Mouse (Mus musculus): ENCODE data around the gene Gkn2. TPM values are rescaled to one million over a fixed set of nuclear protein-coding genes. Genes with fewer than 3 reads are reported as not detected.

Gene Gkn2
- not detected in 2 replicates for polyA plus RNA-seq (2014; fragmentation: Nextera tagmentation; extraction: Ambion mirVana)

GRCm38 (mm10) chr6:87373057-87373456, at the start of gene Gkn2:
Gkn2 (plus strand) TSS chr6:87373357.
- WGBS = 94% methylated on average over 9 of the region's 9 CpGs
- no peak within 1 kb of the TSS for H3K9ac ChIP-seq
- DNase-seq (ENCODE audit: low spot score) = no peak
- H3K36me3 ChIP-seq (replicated peaks; ENCODE audit: control insufficient read depth, insufficient read depth) = no peaks in the 10 kb centered on the region
- no peak within 1 kb of the TSS for H3K27ac ChIP-seq
- no peak for ATAC-seq (ENCODE audit: low FRiP score)
- H3K4me1 ChIP-seq (replicated peaks; ENCODE audit: control insufficient read depth, insufficient read depth, low read length) = no peaks in the 10 kb centered on the region
- H3K4me3 ChIP-seq (replicated peaks; ENCODE audit: low read length) = no peak within 1 kb of the TSS
- no peak within 1 kb of the TSS for H3K4me2 ChIP-seq (replicated peaks)
- H3K9me3 ChIP-seq (ENCODE audit: control insufficient read depth, low read length) = no peaks in the 10 kb centered on the region
- no peaks in the 10 kb centered on the region for H3K27me3 ChIP-seq (ENCODE audit: control insufficient read depth, insufficient read depth, low read length)

GRCm38 (mm10) chr6:87323381-87323780, 49.8 kb upstream of the Gkn2 start:
- H3K4me2 ChIP-seq (replicated peaks) = no peak overlapping the region
- H3K27ac ChIP-seq = no peak overlapping the region
- ATAC-seq (ENCODE audit: low FRiP score) = no peak
- no peaks in the 10 kb centered on the region for H3K27me3 ChIP-seq (ENCODE audit: control insufficient read depth, insufficient read depth, low read length)
- WGBS = 88% methylated on average over 2 of the region's 2 CpGs
- DNase-seq (ENCODE audit: low spot score) = peak; percentile 34
- no peaks in the 10 kb centered on the region for H3K36me3 ChIP-seq (replicated peaks; ENCODE audit: control insufficient read depth, insufficient read depth)
- no peak overlapping the region for H3K4me3 ChIP-seq (replicated peaks; ENCODE audit: low read length)
- H3K9me3 ChIP-seq (ENCODE audit: control insufficient read depth, low read length) = no peaks in the 10 kb centered on the region
- no peak overlapping the region for H3K9ac ChIP-seq
- no peaks in the 10 kb centered on the region; the same call in 1 of the 2 replicates for H3K4me1 ChIP-seq (replicated peaks; ENCODE audit: control insufficient read depth, insufficient read depth, low read length)

DNA sequence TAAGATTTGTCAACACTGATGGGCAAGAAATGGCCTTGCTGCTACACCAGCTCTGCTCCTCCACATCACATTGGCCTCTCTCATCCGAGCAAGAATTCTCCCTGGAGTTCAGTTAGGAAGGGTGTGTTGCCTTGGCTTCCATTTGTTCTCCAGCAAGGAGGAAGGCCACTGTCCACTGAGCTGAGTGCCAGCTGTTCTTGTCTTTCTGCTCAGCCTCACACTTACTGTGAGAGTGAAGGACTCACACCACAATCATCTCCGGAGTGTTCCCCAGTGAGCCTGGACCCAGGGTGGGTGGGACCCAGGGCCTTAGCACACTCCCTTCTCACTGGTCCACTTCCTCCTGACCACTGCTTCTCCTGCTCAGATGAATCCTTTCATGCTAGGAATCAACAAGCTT, 46.2 kb upstream of the Gkn2 start:
- peaks cover 3% of the 10 kb centered on the region; the same call in 1 of the 2 replicates for H3K4me1 ChIP-seq (replicated peaks; ENCODE audit: control insufficient read depth, insufficient read depth, low read length)
- H3K9me3 ChIP-seq (ENCODE audit: control insufficient read depth, low read length) = no peaks in the 10 kb centered on the region
- 96% methylated on average over 2 of the region's 2 CpGs for WGBS
- no peaks in the 10 kb centered on the region for H3K36me3 ChIP-seq (replicated peaks; ENCODE audit: control insufficient read depth, insufficient read depth)
- H3K27me3 ChIP-seq (ENCODE audit: control insufficient read depth, insufficient read depth, low read length) = no peaks in the 10 kb centered on the region
- H3K4me2 ChIP-seq (replicated peaks) = no peak overlapping the region
- no peak overlapping the region for H3K27ac ChIP-seq
- ATAC-seq (ENCODE audit: low FRiP score) = no peak
- no peak for DNase-seq (ENCODE audit: low spot score)
- H3K4me3 ChIP-seq (replicated peaks; ENCODE audit: low read length) = no peak overlapping the region
- no peak overlapping the region for H3K9ac ChIP-seq

DNA sequence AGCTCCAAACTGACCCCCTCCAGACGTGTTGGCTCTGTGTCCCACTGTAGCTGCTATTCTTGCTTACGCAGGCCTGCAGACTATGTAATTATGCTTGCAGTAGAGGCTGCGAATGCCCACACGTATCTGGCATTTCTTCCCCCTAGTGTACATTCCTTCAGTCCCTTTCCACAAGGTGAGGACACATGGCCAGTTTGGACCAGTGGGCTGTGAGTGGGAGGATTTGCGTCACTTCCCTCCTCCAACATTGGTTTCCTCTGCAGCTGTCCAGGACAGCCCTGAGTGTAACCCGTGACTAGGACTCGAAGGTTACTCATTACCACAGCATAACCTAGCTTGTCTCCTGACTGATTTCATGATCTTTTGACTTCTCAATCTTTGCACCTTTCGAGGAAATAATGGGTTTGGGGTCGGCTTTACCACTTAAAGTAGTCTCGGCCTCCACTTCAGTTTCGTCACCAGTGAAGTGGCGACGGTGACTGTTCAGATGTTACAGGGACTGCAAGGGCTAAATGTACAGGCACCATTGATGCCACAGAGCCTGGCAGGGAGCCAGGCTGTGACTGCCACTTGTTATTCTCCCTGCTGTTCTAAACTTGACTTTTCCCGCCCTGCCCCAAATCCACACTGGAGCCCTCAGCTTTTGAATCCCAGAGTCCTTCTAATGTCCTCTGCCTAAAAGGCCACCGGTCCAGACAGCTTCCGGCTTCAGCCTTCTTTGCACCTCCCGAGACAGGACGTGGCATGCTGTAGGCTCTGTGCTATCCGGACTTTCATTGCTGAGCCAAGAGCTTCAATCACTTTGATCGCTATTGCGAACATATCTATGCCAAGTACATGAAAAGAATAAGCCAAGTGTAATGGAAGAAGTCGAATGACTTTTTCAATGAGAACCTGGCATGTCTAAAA, 44.6 kb upstream of the Gkn2 start:
- peaks cover 9% of the 10 kb centered on the region; the same call in 1 of the 2 replicates for H3K4me1 ChIP-seq (replicated peaks; ENCODE audit: control insufficient read depth, insufficient read depth, low read length)
- H3K36me3 ChIP-seq (replicated peaks; ENCODE audit: control insufficient read depth, insufficient read depth) = no peaks in the 10 kb centered on the region
- H3K9ac ChIP-seq = no peak overlapping the region
- no peak overlapping the region for H3K4me3 ChIP-seq (replicated peaks; ENCODE audit: low read length)
- H3K27ac ChIP-seq = no peak overlapping the region
- no peaks in the 10 kb centered on the region for H3K27me3 ChIP-seq (ENCODE audit: control insufficient read depth, insufficient read depth, low read length)
- 73% methylated on average over 22 of the region's 22 CpGs for WGBS
- no peaks in the 10 kb centered on the region for H3K9me3 ChIP-seq (ENCODE audit: control insufficient read depth, low read length)
- H3K4me2 ChIP-seq (replicated peaks) = no peak overlapping the region
- no peak for DNase-seq (ENCODE audit: low spot score)
- no peak for ATAC-seq (ENCODE audit: low FRiP score)

DNA sequence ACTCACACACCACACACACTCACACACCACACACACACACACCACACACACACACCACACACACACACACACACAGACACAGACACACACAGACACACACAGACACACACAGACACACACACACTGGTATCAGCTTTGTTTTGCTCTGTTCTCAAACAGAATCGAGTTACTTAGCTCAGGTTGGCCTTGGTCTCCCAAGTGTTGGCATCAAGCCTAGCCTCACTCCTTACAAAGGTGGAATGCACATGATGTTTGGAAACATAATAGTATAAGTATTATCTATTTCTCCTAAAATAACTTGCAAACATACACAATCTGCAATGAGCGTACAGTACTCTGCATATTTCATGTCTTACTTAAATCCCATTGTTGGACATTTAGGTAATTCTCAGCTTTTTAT, 40.8 kb upstream of the Gkn2 start:
- Histone ChIP-seq H3K36me3 (replicated peaks; ENCODE audit: control insufficient read depth, insufficient read depth) (no peaks in the 10 kb centered on the region), H3K4me2 (replicated peaks) (0 out of 2 replicates have a peak overlapping the region, but pooled peaks have one; percentile 80), H3K9ac (no peak overlapping the region), H3K27ac (no peak overlapping the region), H3K4me3 (replicated peaks; ENCODE audit: low read length) (no peak overlapping the region), H3K9me3 (ENCODE audit: control insufficient read depth, low read length) (no peaks in the 10 kb centered on the region), H3K4me1 (replicated peaks; ENCODE audit: control insufficient read depth, insufficient read depth, low read length) (peaks cover 16% of the 10 kb centered on the region), H3K27me3 (ENCODE audit: control insufficient read depth, insufficient read depth, low read length) (no peaks in the 10 kb centered on the region)
- DNase-seq (ENCODE audit: low spot score) (no peak), ATAC-seq (ENCODE audit: low FRiP score) (no peak)
- WGBS = 76% methylated on average over 2 of the region's 2 CpGs

- ATAC-seq (ENCODE audit: low FRiP score) = no peak
- Histone ChIP-seq H3K9ac (peak overlapping the region; percentile 73), H3K4me2 (replicated peaks) (peak overlapping the region; percentile 80), H3K9me3 (ENCODE audit: control insufficient read depth, low read length) (no peaks in the 10 kb centered on the region), H3K27ac (no peak overlapping the region), H3K4me3 (replicated peaks; ENCODE audit: low read length) (peak overlapping the region; percentile 57), H3K4me1 (replicated peaks; ENCODE audit: control insufficient read depth, insufficient read depth, low read length) (peaks cover 16% of the 10 kb centered on the region), H3K36me3 (replicated peaks; ENCODE audit: control insufficient read depth, insufficient read depth) (no peaks in the 10 kb centered on the region), H3K27me3 (ENCODE audit: control insufficient read depth, insufficient read depth, low read length) (no peaks in the 10 kb centered on the region)
- 9% methylated on average over 11 of the region's 11 CpGs for WGBS
- peak; percentile 71 for DNase-seq (ENCODE audit: low spot score)
Observed at GRCm38 (mm10) chr6:87334361-87335090, 38.6 kb upstream of the Gkn2 start.

DNA sequence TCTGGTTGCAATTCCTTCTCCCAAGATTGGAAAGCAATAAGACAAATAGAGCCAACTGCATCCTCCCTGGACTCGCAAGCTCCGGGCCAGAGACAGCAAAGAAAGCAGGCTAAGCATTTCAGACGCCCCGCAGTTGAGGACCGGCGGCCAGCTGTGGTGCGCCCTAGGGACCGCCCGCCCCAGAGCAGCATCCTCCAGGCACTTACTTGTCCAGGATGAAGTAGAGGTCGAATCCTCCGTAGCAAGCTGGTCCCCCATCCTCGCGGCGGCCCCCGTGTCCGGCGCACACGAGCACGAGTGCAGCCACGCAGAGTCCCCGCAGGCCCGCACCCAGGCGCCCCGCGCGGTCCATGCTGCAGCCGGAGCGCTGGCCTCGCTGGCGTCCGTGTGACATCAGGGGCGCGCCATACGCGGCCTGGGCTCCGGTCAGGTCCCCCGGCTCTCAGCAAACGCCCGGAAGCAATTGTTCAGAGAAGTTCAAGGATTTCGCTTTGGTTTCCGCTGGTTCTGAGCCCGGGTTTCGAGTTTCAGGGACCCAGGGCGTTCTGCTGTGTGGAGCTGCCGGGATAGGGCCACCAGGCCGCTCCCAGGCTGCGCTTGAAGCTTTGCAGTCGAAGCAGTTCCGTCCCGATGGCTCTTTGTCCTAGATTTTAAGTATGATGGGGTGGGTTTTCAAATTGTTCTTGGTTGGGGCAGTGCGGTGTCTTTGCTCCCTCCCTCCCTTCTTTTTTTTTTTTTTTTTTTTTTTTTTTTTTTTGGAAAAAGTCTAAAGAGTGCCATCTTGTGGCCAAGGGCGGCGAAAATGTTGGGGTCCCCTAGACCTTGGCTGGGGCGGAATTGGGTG, 37.8 kb upstream of the Gkn2 start, which contains the start of gene Antxr1:
TSS of gene Antxr1 (minus strand) at position 731 of the 844 bp plus-strand sequence.
- H3K27ac ChIP-seq = peak within 1 kb of the TSS; percentile 64
- peak within 1 kb of the TSS; percentile 57 for H3K4me3 ChIP-seq (replicated peaks; ENCODE audit: low read length)
- WGBS = under 1% methylated on average over 54 of the region's 54 CpGs
- H3K27me3 ChIP-seq (ENCODE audit: control insufficient read depth, insufficient read depth, low read length) = no peaks in the 10 kb centered on the region
- peak; percentile 70 for DNase-seq (ENCODE audit: low spot score)
- H3K9me3 ChIP-seq (ENCODE audit: control insufficient read depth, low read length) = no peaks in the 10 kb centered on the region
- H3K4me2 ChIP-seq (replicated peaks) = peak within 1 kb of the TSS; percentile 80
- peak within 1 kb of the TSS; percentile 73 for H3K9ac ChIP-seq
- peaks cover 16% of the 10 kb centered on the region for H3K4me1 ChIP-seq (replicated peaks; ENCODE audit: control insufficient read depth, insufficient read depth, low read length)
- ATAC-seq (ENCODE audit: low FRiP score) = peak; percentile 78; the same call in 1 of the 2 replicates
- H3K36me3 ChIP-seq (replicated peaks; ENCODE audit: control insufficient read depth, insufficient read depth) = no peaks in the 10 kb centered on the region

- Histone ChIP-seq H3K27ac (no peak overlapping the region), H3K36me3 (replicated peaks; ENCODE audit: control insufficient read depth, insufficient read depth) (no peaks in the 10 kb centered on the region), H3K4me1 (replicated peaks; ENCODE audit: control insufficient read depth, insufficient read depth, low read length) (peaks cover 16% of the 10 kb centered on the region), H3K4me3 (replicated peaks; ENCODE audit: low read length) (peak overlapping the region; percentile 57; the same call in 1 of the 2 replicates), H3K27me3 (ENCODE audit: control insufficient read depth, insufficient read depth, low read length) (no peaks in the 10 kb centered on the region), H3K9ac (no peak overlapping the region), H3K9me3 (ENCODE audit: control insufficient read depth, low read length) (no peaks in the 10 kb centered on the region), H3K4me2 (replicated peaks) (peak overlapping the region; percentile 80)
- WGBS = 35% methylated on average over 6 of the region's 6 CpGs
- ATAC-seq (ENCODE audit: low FRiP score) (no peak), DNase-seq (ENCODE audit: low spot score) (no peak)
Observed at GRCm38 (mm10) chr6:87335935-87336295, 37.2 kb upstream of the Gkn2 start.
